Mouse (Mus musculus) right cerebral cortex, postnatal 4 days (tissue): ENCODE data around the gene Mthfd1.
A peak's percentile ranks its signal among the peaks of the same experiment; 100 is the strongest.

Source experiments
- DNase-seq: peaks from one replicate; pipeline ENCODE4 v3.0.0-alpha.2; 2022

Mthfd1 gene

GRCm38 (mm10) chr12:76361405-76362302, 106.6 kb downstream of the Mthfd1 start:
- no peak for DNase-seq

GRCm38 (mm10) chr12:76362303-76362676, 107.2 kb downstream of the Mthfd1 start:
- no peak for DNase-seq

GRCm38 (mm10) chr12:76366276-76366675, 111.2 kb downstream of the Mthfd1 start:
- no peak for DNase-seq

- DNase-seq: no peak
Measured at GRCm38 (mm10) chr12:76367096-76367995, 112.2 kb downstream of the Mthfd1 start.

- no peak for DNase-seq
Measured at GRCm38 (mm10) chr12:76368201-76368789, 113.2 kb downstream of the Mthfd1 start.

- DNase-seq: peak; percentile 72
Measured at GRCm38 (mm10) chr12:76368790-76369205, 113.7 kb downstream of the Mthfd1 start.
